Mouse (Mus musculus) lung, postnatal 36 days (tissue): ENCODE results near the gene Bcar3.

Experiments
- DNase-seq: peaks from one replicate; pipeline ENCODE4 v3.0.0; 2022; ENCODE audit warnings: mixed read lengths

The Bcar3 gene

GRCm38 (mm10) chr3:122420410-122420774 is 126.5 kb downstream of the Bcar3 start:
- DNase-seq: peak; percentile 60

- no peak for DNase-seq
Observed at GRCm38 (mm10) chr3:122421042-122421702, 127.2 kb downstream of the Bcar3 start.

GRCm38 (mm10) chr3:122421802-122422201 is 127.9 kb downstream of the Bcar3 start:
- DNase-seq: no peak

- DNase-seq: no peak
Observed at GRCm38 (mm10) chr3:122422276-122422675, 128.3 kb downstream of the Bcar3 start.

GRCm38 (mm10) chr3:122423643-122424042 is 129.7 kb downstream of the Bcar3 start:
- peak; percentile 44 for DNase-seq

- DNase-seq: no peak
Observed at GRCm38 (mm10) chr3:122428325-122428821, 134.4 kb downstream of the Bcar3 start.

GRCm38 (mm10) chr3:122430780-122431497 is 137.0 kb downstream of the Bcar3 start:
- DNase-seq: peak; percentile 56

- DNase-seq: peak; percentile 57
Observed at GRCm38 (mm10) chr3:122432811-122433406, 139.0 kb downstream of the Bcar3 start.

GRCm38 (mm10) chr3:122433975-122434626 is 140.2 kb downstream of the Bcar3 start:
- DNase-seq: no peak

GRCm38 (mm10) chr3:122434983-122435935 is 141.3 kb downstream of the Bcar3 start:
- DNase-seq: no peak

- DNase-seq: no peak
Observed at GRCm38 (mm10) chr3:122438143-122438825, 144.3 kb downstream of the Bcar3 start.

- DNase-seq: no peak
Observed at GRCm38 (mm10) chr3:122445696-122446095, 151.8 kb downstream of the Bcar3 start.

GRCm38 (mm10) chr3:122446678-122447077 is 152.7 kb downstream of the Bcar3 start:
- no peak for DNase-seq

- no peak for DNase-seq
Observed at GRCm38 (mm10) chr3:122448196-122448595, 154.3 kb downstream of the Bcar3 start.

- peak; percentile 39 for DNase-seq
Observed at GRCm38 (mm10) chr3:122450041-122450440, 156.1 kb downstream of the Bcar3 start.

GRCm38 (mm10) chr3:122453875-122454274 is 159.9 kb downstream of the Bcar3 start:
- DNase-seq: no peak

GRCm38 (mm10) chr3:122456156-122456555 is 162.2 kb downstream of the Bcar3 start:
- DNase-seq: no peak

- DNase-seq: no peak
Observed at GRCm38 (mm10) chr3:122456807-122457206, 162.9 kb downstream of the Bcar3 start.

GRCm38 (mm10) chr3:122457723-122458122 is 163.8 kb downstream of the Bcar3 start:
- no peak for DNase-seq

- peak; percentile 60 for DNase-seq
Observed at GRCm38 (mm10) chr3:122458743-122459142, 164.8 kb downstream of the Bcar3 start.

GRCm38 (mm10) chr3:122460848-122461511 is 167.0 kb downstream of the Bcar3 start:
- no peak for DNase-seq
